Mouse (Mus musculus) forebrain, embryonic 13.5 days (tissue): ENCODE results near the gene Pak1. TPM values are rescaled to one million over a fixed set of nuclear protein-coding genes. Genes with fewer than 3 reads are reported as not detected.

Experiments used
- ATAC-seq: fragments of 200-750 bp; cut with Nextera tagmentation; 2 replicates; pipeline ENCODE4 v1.8.0; 2017
- H3K27ac ChIP-seq: fragments of 300-500 bp; sonication (generic); 2 replicates; pipeline ENCODE4 v1.5.1; 2015; ENCODE audit warnings: inconsistent platforms, mild to moderate bottlenecking, moderate library complexity
- H3K27me3 ChIP-seq: fragments of 300-500 bp; sonication (generic); 2 replicates; pipeline ENCODE4 v1.6.1; 2015; ENCODE audit warnings: mild to moderate bottlenecking, inconsistent platforms
- H3K36me3 ChIP-seq: fragments of 300-500 bp; sonication (generic); 2 replicates; pipeline ENCODE4 v1.6.1; 2015; ENCODE audit warnings: mild to moderate bottlenecking, inconsistent platforms; ENCODE audit not compliant: poor library complexity, severe bottlenecking
- H3K4me1 ChIP-seq: fragments of 300-500 bp; sonication (generic); 2 replicates; pipeline ENCODE4 v1.6.1; 2015; ENCODE audit warnings: inconsistent platforms
- H3K4me2 ChIP-seq: fragments of 300-500 bp; sonication (generic); 2 replicates; pipeline ENCODE4 v1.6.1; 2015; ENCODE audit warnings: inconsistent platforms, mild to moderate bottlenecking, moderate library complexity
- H3K4me3 ChIP-seq: fragments of 300-500 bp; sonication (generic); 2 replicates; pipeline ENCODE4 v1.5.1; 2015; ENCODE audit warnings: mild to moderate bottlenecking, inconsistent platforms
- H3K9ac ChIP-seq: fragments of 300-500 bp; sonication (generic); 2 replicates; pipeline ENCODE4 v1.6.1; 2015; ENCODE audit warnings: mild to moderate bottlenecking, inconsistent platforms
- H3K9me3 ChIP-seq: fragments of 300-500 bp; sonication (generic); replicated peaks from 2 replicates; pipeline ENCODE4 v1.6.1; 2016; ENCODE audit warnings: inconsistent platforms
- WGBS: fragments of 180-500 bp; shearing (Covaris S2); methylation state at CpG from one replicate; pipeline ENCODE4 v1.1.7; 2015; 5-methylcytosine and 5-hydroxymethylcytosine counted together
- polyA plus RNA-seq: library from polyadenylated mRNA; unstranded; fragments of >200 nt; fragmentation: Nextera tagmentation; extraction: Ambion mirVana; gene quantifications from 2 replicates; pipeline ENCODE4 v1.2.1, GENCODE M21; 2015

Pak1 gene
- polyA plus RNA-seq, 1 experiment from 2014 or later: 102 TPM

DNA sequence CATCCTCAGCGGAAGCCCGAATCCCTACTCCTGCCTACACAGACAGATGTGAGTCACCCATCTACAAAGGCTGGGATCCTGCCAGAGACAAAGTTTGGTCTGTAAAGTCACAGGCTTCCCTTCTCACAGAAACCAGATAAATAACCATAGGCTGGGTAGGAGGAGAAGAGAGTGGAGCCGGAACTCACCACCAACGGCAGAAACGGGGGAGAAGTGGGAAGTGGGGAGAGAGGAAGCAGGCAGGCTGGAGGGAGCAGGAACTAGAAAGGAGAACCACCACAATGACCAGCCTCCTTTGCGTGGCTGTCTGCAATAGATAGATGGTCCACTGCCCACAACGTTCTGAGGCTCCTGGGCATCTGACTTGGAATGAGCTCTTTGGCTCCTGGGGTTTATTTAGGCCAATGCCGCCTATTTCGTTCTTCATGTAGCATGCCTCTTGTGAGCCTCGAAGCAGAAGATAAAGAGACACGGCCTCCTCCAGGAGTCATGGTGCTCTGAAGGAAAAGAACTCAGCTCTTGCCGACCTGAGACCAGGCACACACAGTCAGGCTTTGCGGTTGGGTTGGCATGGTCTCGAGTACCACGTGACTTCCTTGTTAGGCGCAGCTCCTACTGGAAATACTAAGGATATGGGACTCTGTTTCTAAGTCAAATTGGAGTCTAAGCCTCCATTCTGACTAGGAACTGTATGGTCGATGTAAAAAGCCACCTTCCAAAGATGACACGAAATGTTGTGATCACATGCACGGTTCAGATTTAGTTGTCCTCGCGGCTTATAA, 23.0 kb upstream of the Pak1 start:
- WGBS: 92% methylated on average over 21 of the region's 21 CpGs
- Histone ChIP-seq H3K9me3 (no peaks in the 10 kb centered on the region), H3K4me3 (no peak overlapping the region), H3K4me2 (no peak overlapping the region), H3K27ac (no peak overlapping the region), H3K36me3 (no peaks in the 10 kb centered on the region), H3K4me1 (no peaks in the 10 kb centered on the region), H3K9ac (no peak overlapping the region), H3K27me3 (no peaks in the 10 kb centered on the region)
- ATAC-seq: no peak

DNA sequence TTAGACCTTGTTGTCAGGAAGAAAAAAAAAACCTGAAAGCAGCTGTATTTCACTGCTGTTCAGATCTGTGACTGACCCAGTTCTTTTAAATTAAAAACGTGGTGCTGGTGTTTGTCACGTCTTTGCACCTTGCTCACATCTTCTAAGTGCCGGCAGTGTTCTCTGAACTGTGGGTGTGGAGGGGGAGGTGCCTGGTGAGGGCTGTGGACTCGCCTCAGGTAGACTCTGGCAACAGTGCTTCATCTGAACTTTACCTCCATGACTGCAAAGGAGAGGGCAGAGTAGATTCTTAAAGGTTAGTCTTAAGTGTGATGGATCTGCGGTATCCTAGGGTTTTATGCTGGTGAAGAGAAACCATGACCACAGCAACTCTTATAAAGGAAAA, 22.4 kb upstream of the Pak1 start:
- no peak overlapping the region for H3K4me2 ChIP-seq
- no peaks in the 10 kb centered on the region for H3K4me1 ChIP-seq
- no peaks in the 10 kb centered on the region for H3K9me3 ChIP-seq
- H3K27me3 ChIP-seq: no peaks in the 10 kb centered on the region
- H3K27ac ChIP-seq: no peak overlapping the region
- H3K36me3 ChIP-seq: no peaks in the 10 kb centered on the region
- no peak for ATAC-seq
- no peak overlapping the region for H3K9ac ChIP-seq
- no peak overlapping the region for H3K4me3 ChIP-seq
- WGBS: 89% methylated on average over 5 of the region's 5 CpGs

DNA sequence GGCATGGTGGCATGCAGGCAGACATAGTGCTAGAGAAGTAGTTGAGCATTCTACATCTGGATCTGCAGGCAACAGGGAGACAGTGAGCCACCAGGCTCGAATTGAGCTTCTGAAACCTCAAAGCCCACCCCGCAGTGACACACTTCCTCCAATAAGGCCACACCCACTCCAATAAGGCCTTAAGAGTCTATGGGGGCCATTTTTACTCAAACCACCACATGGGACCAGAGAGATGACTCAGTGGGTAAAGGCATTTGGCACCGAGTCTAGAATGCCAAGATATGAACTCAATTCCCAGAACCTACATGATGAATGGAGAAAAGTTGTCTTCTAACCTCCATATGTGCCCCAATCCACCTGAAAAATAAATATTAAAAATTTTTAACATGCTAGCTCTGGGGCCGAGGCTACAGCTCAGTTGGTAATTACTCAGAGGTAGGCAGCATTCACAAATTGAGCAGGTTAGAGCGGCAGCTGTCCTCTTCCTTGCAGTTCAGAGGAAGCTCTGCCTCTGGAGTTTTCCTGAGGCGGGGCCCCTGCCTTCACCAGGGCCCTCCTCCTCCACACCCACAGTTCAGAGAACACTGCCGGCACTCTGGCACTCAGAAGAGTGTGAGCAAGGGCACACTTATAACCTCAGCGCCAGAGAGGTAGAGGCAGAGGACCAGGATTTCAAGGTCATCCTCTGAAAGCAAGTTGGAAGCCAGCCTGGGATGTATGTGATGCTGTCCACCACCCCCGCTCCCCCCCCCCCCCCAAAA, 21.8 kb upstream of the Pak1 start:
- ATAC-seq: no peak

DNA sequence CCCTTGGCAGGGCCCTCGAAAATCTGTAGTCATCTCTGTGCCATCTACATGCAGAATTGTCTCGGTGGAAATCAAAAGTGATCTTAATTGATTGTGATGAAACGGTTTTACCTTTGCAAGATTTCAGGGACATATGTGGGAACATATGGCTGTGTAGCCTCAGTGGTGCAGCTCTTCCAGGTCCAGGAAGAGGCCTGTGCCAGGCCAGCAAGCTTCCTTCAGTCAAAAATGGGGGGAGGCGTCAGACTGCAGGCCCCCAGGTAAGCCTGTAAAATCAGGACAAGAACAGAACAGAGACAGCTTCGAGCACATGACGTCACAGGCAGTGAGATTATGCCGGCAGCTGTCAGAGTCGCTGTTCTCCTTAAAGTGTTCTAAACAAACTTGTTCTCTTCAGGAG, 20.5 kb upstream of the Pak1 start:
- ATAC-seq: no peak; the same call in 1 of the 2 replicates

More for the DNA sequence above, 21.8 kb upstream of the Pak1 start:
- Histone ChIP-seq H3K4me1 (no peaks in the 10 kb centered on the region), H3K4me3 (no peak overlapping the region), H3K9ac (no peak overlapping the region), H3K36me3 (no peaks in the 10 kb centered on the region), H3K4me2 (no peak overlapping the region), H3K27ac (no peak overlapping the region), H3K9me3 (no peaks in the 10 kb centered on the region), H3K27me3 (no peaks in the 10 kb centered on the region)
- WGBS: 83% methylated on average over 9 of the region's 9 CpGs

DNA sequence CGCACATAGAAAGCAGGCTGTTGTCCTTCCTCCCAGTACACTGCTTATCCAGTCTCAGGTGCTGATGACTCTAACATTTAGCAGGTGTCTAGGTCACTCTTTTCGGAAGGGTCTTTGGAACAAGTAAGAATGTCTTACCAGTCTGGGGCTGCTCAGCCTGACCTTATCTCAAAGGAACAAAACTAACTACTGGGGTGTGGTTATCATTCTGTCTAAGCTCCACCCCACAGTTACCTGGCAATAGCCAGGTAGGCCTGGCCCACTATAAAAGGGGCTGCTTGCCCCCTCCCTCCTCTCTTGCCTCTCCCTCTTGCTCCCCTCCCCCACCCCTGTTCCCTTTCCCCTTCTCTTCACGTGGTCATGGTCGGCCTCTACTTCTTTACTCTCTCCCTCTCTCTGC, 19.3 kb upstream of the Pak1 start:
- Histone ChIP-seq H3K27ac (no peak overlapping the region), H3K4me2 (no peak overlapping the region), H3K27me3 (no peaks in the 10 kb centered on the region), H3K9ac (no peak overlapping the region), H3K4me1 (no peaks in the 10 kb centered on the region), H3K4me3 (no peak overlapping the region), H3K9me3 (no peaks in the 10 kb centered on the region), H3K36me3 (no peaks in the 10 kb centered on the region)
- 78% methylated on average over 4 of the region's 4 CpGs for WGBS
- no peak for ATAC-seq

More for the DNA sequence above, 20.5 kb upstream of the Pak1 start:
- Histone ChIP-seq H3K9me3 (no peaks in the 10 kb centered on the region), H3K27ac (no peak overlapping the region), H3K36me3 (no peaks in the 10 kb centered on the region), H3K4me2 (no peak overlapping the region), H3K27me3 (no peaks in the 10 kb centered on the region), H3K4me1 (no peaks in the 10 kb centered on the region), H3K9ac (no peak overlapping the region), H3K4me3 (no peak overlapping the region)
- 83% methylated on average over 8 of the region's 8 CpGs for WGBS

DNA sequence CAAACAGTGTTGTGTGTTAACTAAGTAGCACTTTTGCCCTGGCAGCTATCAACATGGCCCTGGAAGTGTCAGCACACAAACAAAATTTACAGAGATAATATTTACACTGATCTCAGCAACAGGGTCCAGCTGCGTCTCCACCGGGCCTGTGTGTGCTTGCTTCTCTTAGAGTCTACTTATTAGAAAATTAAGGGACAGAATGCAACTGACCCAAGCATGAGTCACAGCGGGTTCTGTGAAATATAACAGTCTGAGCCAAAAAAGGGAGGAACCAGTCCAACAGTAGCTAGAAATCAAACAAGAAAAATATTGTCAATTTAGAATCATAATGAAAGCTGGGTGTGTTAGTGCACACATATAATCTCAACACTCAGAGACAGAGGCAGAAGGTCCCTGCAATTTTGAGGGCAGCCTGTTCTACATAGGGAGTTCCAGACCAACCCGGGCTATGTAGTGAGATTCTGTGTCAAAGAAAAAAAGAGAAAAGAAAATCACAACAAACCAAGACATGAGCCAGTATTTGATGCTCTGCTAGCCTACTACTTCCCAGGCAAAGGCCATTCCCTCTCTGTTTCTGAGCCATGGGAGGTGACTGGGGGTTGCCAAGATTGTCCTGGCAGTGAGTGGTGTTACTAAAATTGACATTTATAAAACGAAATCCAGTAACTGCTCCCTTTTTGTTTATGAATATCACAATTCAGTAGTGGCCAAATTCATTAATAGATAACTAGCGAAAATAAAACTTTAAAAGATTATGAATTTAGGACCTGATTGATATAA, 17.3 kb upstream of the Pak1 start:
- WGBS: 90% methylated on average over 6 of the region's 6 CpGs
- no peak for ATAC-seq
- Histone ChIP-seq H3K4me3 (no peak overlapping the region), H3K4me2 (no peak overlapping the region), H3K27me3 (no peaks in the 10 kb centered on the region), H3K36me3 (no peaks in the 10 kb centered on the region), H3K4me1 (no peaks in the 10 kb centered on the region), H3K9ac (no peak overlapping the region), H3K27ac (no peak overlapping the region), H3K9me3 (no peaks in the 10 kb centered on the region)

DNA sequence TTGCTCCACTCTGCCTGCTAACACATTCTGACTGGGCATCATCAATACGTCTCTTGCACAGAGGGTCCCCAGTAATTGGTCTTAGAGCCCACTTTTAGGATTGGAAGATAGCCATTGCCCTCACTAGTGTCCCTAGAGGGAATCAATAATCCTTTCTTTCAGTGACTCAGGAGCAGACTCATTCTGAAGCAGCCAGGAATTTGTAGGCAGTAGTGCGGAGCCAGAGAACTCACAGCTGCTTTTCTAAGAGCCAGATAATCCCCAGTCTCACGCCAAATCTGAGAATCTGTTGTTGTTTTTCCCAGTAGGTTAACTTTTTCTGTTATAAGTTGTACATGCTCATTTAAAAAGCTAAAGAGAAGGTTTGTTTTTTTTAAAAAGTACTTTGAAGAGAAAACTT, 13.0 kb upstream of the Pak1 start:
- Histone ChIP-seq H3K9me3 (peaks cover 6% of the 10 kb centered on the region; the same call in 1 of the 2 replicates), H3K9ac (no peak overlapping the region), H3K4me3 (no peak overlapping the region), H3K27me3 (no peaks in the 10 kb centered on the region), H3K27ac (no peak overlapping the region), H3K4me2 (no peak overlapping the region), H3K36me3 (no peaks in the 10 kb centered on the region), H3K4me1 (no peaks in the 10 kb centered on the region)
- 12% methylated on average over 3 of the region's 3 CpGs for WGBS
- ATAC-seq: no peak

DNA sequence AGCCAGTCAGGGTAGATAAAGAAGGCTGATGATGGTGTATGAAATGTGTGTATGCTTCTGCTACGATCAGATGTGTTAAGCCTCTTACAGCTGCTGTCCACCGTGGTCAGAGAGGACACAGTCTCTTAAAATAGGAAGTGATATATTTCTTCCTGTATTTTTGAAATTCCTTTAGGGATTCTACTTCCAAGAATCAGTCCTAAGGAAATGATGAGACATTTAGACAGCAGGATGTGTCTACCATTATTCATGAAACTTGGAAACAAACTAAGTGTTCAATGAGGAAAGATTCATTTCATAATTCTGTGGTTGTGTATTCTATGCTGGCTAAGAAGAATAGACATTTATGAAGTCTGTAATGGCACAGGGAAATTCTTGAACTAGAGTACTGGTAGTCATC, 12.4 kb upstream of the Pak1 start:
- Histone ChIP-seq H3K4me1 (no peaks in the 10 kb centered on the region), H3K9ac (no peak overlapping the region), H3K27ac (no peak overlapping the region), H3K36me3 (no peaks in the 10 kb centered on the region), H3K27me3 (no peaks in the 10 kb centered on the region), H3K4me3 (no peak overlapping the region), H3K9me3 (peaks cover 6% of the 10 kb centered on the region; the same call in 1 of the 2 replicates), H3K4me2 (no peak overlapping the region)
- ATAC-seq: no peak
- 82% methylated on average over 2 of the region's 2 CpGs for WGBS

DNA sequence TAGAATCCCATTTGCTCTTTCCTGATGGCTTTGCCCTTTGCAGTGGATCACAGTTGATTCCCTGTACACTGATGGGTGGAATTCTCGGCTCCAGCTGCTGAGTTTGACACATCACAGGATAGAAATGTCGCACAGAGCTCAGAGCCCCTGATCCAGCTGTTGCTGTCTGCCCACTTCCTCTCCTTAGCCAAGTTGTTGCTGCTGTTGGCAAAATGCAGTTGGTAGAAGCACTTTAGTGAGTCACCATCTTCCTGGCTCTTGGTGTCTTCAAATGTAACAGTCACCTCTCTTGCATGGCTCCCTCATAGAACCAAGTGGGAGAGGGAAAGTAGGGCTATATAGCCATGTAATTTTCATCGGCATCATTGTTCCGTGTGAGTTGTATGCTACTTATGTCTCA, 11.2 kb upstream of the Pak1 start:
- Histone ChIP-seq H3K4me1 (no peaks in the 10 kb centered on the region), H3K27ac (no peak overlapping the region), H3K27me3 (no peaks in the 10 kb centered on the region), H3K4me2 (no peak overlapping the region), H3K9ac (no peak overlapping the region), H3K4me3 (no peak overlapping the region), H3K9me3 (peaks cover 6% of the 10 kb centered on the region; the same call in 1 of the 2 replicates), H3K36me3 (no peaks in the 10 kb centered on the region)
- ATAC-seq: no peak
- 93% methylated on average over 4 of the region's 4 CpGs for WGBS

DNA sequence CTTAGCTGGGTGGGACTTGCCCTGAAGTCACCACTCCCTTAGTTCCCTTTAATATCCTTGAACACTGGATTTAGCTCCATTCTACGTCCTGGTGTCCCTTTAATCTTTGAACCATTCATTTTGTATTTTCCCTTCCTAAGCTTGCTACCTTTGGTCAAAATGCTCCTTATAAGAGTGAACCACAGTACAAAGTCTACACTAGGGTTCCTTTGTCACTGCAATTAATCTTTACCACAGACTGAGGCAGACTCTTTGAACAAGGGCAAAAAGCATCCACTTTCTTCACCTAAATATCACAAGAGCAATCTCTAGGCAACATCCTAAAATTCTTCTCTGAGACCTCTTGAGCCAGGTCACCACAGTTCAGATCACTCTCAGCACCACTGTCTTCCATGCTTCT, 8.1 kb upstream of the Pak1 start:
- WGBS: 88% methylated on average over 1 of the region's 1 CpGs
- Histone ChIP-seq H3K27ac (no peak overlapping the region), H3K27me3 (no peaks in the 10 kb centered on the region; the same call in 1 of the 2 replicates), H3K4me3 (no peak overlapping the region), H3K4me2 (no peak overlapping the region), H3K36me3 (no peaks in the 10 kb centered on the region), H3K9me3 (peaks cover 6% of the 10 kb centered on the region; the same call in 1 of the 2 replicates), H3K4me1 (no peaks in the 10 kb centered on the region), H3K9ac (no peak overlapping the region)
- ATAC-seq: no peak

DNA sequence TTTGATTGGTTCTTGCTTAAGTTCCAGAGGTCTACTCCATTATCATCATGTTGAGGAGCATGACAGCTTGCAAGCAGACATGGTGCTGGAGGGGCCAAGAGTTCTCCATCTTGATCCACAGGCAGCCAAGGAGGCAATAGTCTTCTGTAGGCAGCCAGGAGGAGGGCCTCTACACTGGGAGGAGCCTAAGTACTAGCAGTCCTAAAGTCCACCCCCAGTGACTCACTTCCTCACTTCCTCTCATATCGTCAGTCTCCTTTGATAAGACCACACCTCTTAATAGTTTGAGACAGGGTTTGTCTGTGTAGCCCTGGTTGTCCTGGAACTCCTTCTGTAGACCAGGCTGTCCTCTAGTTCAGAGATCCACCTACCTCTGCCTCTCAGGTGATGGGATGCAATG, 7.5 kb upstream of the Pak1 start:
- Histone ChIP-seq H3K4me3 (no peak overlapping the region), H3K4me2 (no peak overlapping the region), H3K4me1 (no peaks in the 10 kb centered on the region), H3K9me3 (peaks cover 6% of the 10 kb centered on the region; the same call in 1 of the 2 replicates), H3K9ac (no peak overlapping the region), H3K36me3 (no peaks in the 10 kb centered on the region), H3K27ac (no peak overlapping the region), H3K27me3 (peaks cover 5% of the 10 kb centered on the region; the same call in 1 of the 2 replicates)
- ATAC-seq: no peak
- WGBS: 94% methylated on average over 1 of the region's 1 CpGs

DNA sequence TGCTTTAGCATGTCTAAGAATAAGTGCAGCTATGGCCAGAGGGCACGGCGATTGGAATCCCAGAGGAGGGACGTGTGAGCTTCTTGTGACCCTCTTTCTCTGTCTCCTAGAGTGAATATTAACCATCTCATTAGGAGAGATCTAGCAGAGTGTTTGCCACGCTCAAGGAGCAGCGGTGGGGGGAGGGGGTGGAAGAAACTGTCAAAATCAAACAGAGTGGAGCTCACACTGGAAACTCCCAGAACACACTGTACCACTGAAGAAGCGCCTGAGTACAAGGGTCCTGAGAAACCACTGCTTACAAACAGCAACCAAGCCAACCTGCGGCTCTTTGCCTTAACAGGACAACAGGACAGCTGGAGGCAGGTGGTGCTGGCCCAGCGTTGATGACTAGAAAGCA, 6.8 kb upstream of the Pak1 start:
- peaks cover 10% of the 10 kb centered on the region; the same call in 1 of the 2 replicates for H3K27me3 ChIP-seq
- no peaks in the 10 kb centered on the region for H3K36me3 ChIP-seq
- no peak overlapping the region for H3K4me3 ChIP-seq
- no peak overlapping the region for H3K27ac ChIP-seq
- WGBS: 69% methylated on average over 8 of the region's 8 CpGs
- H3K9me3 ChIP-seq: peaks cover 6% of the 10 kb centered on the region; the same call in 1 of the 2 replicates
- H3K4me2 ChIP-seq: no peak overlapping the region
- ATAC-seq: no peak
- no peak overlapping the region for H3K9ac ChIP-seq
- no peaks in the 10 kb centered on the region for H3K4me1 ChIP-seq
